Mouse (Mus musculus) kidney, postnatal 36 days (tissue): Measurements from ENCODE around the gene AW011738.

Experiments used
- DNase-seq, 2 experiments: peaks; one replicate each; pipeline ENCODE4 v3.0.0; 2021 to 2022; ENCODE audit warnings: mixed read lengths in 2 of 2

AW011738 gene

DNA sequence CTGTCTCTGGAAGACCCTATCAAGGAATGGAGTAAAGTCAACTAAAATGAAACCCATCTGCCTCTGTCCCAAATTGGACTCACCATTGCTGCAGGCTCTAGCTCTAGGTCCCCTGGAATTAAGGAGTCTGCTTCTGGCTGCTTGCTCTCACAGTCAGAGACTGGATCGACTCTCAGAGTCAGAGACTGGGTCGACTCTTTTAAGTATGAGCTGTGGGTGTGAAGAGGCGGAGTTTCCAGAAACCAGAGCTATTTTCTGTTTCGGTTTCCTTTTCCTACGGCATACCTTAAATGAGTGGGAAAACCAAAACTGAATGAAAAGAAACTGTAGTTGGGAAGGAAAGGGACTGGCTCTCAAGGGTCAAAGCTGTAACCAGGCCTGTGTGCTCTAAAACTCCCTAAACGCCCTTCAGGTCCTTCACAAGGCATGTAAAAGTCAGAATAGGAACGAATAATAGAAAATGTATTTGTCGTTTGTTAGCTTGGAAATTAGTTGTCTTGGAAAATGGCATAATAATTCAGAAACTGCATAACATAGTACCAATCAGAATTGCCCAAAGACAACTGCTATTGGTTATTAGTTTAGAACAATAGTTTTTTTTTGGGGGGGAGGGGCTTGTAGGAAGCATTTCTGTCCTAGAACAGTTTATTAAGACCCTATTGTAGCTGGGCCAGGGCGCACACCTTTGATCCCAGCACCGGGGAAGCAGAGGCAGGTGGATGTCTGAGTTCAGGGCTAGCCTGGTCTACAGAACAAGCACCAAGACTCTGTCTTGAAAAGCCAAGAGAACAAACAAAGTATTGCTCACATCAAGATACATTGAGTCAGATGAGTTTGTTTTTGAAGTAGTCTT is 2.3 kb upstream of the AW011738 start, which contains the start of gene Isg15:
Gene Isg15, minus strand, starts transcription at position 196 of the 853 bp plus-strand sequence.
- DNase-seq, result peak; percentile 43 to 54

DNA sequence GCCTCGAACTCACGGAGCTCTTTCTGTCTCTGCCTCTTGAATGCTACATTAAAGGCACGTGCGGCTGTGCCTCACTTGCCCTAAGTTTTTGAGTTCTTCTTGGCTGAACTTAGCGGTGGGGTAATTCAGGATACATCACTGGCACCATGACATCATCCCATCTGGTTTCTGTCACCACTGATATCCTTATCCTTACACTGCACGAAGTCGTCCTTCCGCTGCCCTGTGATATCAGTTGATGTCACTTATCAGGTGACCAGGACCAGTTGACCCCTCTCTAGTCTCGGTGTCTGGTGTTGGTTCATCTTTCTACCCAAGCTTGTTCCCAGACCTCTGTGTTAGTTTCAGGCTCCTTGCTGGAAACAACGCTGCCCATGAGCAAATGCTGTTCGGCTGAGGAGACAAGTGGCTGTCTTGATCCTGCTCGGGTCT is 626 bp upstream of the AW011738 start:
- DNase-seq, result no peak

DNA sequence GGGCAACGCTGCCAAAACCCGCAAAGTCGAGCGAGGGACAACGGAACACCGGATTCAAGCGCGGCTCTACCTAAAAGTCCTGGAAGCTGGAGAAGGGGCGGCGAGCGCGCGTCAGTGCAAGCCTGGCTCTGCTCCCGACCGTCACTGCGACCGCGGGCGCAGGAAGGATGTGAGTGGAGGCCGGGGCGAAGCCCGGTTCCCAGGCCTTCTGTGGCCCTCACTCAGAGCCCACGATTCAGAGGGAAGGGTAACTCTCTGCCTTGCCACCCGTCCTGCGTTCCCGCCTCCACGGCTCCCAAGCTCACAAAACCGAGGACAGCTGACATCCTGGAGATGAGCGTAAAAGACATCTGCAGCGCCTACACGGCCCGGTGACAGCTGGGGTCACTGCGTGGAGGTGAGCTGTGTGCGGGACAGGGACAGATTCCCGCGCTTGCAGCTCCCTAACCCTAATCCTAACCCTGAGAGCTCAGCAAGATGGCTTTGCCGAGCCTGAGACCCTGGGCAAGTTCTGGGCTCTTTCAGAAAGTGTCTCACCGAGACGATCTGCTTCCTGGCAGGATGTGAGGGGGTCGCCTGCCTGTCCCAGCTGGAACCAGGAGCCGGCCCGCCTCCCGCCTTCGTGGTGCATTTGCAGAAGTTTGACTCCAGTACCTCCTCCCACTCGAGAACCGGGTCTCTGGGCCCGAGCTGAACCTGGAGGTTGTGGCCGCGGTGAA is 468 bp downstream of the AW011738 start:
- peak in 1 of 2 experiments; percentile 51 for DNase-seq

DNA sequence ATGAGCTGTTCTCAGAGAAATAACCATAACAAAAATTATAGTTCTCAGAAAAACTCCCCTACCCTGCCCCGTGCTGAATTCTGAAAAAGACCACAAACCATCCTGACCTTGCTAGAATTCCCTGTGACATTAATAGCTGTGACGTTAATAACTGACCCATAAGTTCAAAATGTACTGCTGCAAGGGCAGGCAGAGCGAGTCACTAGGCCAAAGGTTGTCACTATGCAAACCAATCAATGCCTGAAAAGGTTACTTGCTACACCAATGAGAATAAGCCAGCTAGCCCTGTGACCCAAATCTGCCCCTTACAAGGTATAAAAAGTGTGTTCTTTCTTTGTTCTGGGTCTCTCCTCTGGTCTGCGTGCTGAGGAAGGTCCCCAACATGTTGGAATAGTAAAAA is 5.8 kb downstream of the AW011738 start:
- no peak for DNase-seq

DNA sequence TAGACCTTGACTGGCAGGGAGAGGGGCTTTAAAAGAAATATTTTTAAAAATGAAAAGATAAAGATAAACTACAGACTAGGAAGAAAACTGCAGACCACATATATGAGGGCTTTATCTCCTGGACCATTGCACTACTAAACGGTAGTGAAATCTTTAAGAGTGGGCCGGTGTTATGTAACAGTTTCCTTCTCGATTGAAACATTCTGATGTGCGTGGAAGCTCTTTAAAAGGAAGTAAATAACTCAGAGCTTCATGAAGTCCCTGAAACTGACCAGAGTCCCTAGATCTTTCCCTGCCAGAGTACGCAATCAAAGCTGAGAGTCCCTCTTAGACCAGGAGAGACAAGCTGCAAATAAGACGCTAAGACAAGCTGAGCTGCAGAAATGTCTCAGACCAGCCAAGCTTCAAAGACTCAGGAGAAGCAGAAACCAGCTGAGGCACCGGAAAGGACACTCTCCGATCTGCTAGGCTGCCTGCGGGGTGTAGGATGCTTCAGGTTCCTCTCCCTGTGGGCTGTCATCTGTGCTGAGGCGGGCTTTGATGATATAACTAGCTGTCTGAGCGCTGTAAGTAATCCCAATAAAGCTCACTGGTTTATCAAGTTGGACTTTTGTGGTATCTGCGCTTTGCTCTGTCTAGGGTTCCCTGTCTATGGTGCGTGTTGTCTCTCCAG is 7.0 kb downstream of the AW011738 start:
- no peak for DNase-seq

DNA sequence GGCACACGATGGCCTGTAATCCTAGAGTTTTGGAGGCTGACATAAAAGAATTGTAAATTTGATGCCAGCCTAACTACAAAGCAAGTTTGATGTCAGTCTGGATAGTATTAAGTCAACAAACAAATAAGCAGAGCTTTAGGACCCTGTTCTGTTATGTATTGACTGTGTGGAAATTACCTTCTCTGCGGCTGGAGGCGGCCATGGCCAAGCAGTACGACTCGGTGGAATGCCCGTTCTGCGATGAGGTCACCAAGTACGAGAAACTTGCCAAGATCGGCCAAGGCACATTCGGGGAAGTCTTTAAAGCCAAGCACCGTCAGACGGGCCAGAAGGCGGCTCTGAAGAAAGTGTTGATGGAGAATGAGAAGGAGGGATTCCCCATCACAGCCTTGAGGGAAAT is 10.0 kb downstream of the AW011738 start:
- DNase-seq, result no peak

DNA sequence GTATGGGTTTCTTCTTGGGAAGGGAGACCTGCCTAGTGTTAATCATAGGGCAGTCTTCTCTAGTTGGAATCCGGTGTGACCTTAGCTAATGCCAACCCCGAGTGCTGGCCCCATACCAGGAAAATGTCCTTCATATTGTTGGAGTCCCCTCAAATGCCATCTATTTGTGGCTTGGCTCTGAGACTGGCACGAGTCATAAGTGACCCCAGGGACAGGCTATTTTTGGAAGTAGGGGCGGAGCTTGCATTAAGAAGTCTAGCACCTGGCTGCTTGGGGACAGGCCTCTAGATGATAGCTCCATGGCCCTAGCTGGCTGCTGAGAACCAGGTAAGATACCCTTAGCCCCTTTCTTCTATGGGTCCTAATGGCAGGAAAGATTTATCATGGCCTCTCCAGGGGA is 12.5 kb downstream of the AW011738 start, which contains the start of gene Perm1:
Gene Perm1, plus strand, starts transcription at position 220 of the 400 bp plus-strand sequence.
- DNase-seq, result peak; percentile 62 to 64

DNA sequence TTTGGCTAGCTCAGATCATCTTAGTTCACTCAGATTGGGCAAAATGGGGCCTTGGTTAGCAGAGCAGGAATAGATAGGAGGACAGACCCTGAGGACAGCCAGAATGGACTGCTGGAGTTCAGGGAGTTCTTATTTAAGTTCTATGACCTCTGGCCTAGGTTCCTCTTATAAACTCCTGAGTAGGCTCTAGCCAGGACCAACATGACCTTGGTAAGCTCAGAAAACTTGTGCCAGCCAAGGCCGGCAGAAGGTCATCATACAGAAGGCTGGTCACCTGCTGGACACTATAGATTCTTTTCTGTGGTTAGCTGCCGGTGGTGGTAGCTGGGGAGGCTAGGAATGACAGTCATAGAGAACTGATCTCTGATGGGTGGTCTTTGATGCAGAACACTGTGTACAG is 13.1 kb downstream of the AW011738 start:
- DNase-seq, result no peak

DNA sequence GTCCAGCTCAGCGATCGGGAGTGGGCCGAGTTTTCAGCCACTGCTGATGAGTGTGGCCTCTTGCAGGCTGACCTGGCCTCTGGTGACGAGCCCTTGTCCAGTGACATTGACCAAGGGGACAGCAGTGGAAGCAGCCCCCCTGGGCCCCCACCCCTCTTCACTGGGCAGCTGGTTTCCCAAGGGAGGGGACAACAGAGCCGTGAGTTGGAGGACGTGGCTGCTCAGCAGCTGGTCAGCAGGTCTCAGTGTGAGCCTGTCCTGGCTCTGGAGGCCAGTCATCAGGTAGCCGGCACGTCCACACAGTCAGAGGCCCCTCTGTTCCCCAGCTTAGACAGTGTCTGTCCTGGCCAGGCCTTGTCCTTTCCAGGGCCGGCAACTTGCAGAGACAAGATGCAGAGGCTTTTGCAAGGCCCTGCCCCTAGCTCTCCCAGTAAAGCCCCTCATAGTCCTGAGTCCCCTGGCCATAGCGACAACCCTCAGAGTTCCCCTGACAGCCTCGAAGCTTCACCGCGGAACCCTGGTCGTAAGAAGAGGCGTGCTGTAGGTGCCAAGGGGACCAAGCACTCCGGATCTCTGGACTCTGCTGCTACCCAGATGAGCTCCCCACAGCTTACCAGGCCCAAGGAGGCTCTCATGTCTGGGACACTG is 14.0 kb downstream of the AW011738 start:
- no peak for DNase-seq

DNA sequence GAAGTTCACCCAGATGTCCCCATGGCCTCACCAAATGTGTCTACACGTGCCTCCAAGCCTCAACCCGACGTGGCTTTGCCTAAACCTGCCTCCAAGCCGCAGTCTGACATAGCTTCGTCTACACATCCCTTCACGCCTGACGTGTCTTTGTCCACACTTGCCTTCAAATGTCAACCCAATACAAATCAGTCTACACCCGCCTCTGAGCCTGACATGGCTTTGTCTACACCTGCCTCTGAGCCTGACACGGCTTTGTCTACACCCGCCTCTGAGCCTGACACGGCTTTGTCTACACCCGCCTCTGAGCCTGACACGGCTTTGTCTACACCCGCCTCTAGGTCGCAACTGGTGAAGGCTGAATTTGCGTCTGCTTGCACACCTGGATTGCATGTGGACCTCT is 14.7 kb downstream of the AW011738 start:
- DNase-seq, result no peak

DNA sequence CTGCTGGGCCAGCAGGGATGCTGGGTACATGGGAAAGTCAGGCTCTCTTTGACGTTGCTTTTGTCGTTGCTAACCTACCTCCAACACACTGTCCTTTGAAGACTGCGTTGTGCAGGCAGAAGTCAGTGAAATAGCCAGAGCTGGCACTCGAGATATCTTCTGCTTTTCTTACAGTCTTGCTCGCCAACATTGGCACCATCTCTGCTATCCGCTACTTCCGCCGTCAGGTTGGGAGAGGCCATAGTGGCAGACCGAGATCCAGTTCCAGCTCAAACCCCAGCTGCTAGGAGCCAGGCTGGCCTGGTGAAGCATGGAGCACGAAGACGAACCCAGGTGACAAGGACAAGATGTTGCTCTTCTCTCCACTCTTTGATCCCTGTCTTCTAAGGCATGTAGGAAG is 16.8 kb downstream of the AW011738 start:
- no peak for DNase-seq

DNA sequence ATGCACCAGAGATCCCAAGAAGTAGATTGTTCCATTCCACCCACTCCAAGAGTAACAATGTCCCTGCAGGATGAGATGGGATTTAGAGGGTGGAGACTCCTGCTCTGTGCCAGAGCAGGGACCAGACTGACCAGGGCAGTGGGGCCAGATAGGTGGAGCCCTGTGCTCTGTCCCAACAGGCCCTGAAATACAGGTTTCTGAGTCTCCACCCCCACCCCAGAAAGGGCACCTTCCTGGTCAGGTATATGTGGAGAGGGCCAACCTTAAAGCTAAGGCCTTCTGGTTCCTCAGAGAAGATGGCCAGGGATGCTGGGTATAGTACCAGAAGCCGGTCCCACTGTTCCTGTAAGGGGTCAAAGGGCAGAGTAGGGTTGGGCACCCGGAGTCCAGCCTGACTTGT is 21.2 kb downstream of the AW011738 start:
- DNase-seq, result no peak

DNA sequence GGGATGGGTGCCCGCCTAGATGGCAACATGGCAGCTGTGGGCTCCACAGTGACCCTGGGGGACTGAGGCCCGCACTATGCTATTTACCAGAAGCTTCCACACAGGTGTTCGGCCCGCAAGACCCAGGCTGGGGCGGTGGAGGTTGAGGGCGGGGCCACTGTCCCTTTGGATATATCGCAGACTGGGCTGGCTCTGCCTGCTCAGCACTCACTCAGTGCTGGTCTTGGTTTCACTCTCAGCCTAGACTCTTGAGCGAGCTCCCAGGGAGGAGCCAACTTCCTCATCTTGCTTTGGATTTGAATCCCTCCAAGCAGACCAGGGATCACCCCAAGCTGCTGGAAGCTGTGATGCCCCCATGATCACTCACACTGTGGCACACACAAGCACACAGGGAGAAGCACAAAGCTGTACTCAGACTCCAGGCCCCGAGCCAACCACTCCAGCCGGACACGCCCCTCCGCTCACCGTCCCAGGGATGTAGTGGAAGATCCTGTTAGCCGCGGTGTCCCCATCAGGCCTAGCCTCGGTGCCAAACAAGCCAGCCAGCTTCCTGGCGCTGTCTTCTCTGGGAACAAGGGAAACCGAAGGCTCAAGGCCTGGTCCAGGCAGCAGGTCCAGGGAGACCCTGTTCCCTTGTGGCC is 24.8 kb downstream of the AW011738 start:
- DNase-seq, result peak in 1 of 2 experiments; percentile 49

DNA sequence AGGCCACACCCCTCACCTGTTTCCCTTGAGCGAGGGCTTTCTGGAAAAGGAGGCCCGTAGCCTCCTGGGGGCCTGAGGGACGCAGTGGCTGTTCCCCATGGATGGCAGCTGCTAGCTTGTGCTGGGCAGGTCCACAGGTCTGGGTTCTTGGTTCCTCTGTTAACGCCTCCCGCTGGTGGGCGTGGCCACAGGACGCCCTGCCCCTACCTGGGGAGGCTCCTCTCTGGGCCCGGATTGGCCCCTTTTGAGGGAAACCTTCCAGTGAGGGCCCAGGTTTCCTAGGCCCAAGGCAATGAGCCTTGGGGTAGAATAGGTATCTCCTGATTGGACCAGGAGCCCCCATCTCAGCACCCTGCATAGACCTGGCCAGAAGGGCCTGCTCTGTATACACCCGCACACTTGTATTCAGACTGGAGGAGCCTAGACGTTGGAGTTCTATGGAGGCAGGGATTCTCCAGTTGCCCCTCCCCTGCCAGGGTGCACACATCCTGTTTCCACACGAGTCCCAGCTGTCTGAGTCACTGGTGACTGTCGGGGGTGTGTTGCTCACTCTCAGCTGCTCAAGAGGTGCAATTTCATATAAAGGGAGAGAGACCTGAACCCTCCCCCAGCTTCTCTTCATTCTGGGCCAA is 25.4 kb downstream of the AW011738 start:
- DNase-seq, result peak in 1 of 2 experiments; percentile 49

DNA sequence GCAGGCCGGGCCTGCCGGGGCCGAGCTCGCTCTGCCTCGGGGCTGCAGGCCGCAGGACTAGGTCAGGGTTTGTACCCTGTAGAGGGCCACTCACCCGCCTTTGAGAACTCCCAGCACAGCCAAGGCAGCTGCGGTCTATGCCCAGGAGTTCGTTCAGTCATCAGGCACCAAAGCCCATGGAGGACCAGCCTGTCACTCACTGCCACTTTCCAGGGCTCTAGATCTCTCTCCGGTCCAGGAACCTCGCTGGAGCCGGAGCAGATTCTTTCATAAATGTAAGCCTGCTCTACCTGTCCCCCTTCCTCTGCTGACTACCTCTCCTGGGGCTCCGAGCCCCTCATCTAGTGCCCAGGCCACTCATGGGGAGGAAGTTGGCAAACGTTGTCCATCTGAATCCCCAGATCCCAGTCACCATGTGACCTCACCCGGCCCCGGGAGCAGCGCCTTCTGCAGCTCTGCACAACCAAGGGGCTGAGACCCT is 31.0 kb downstream of the AW011738 start:
- peak in 1 of 2 experiments; percentile 48 for DNase-seq

DNA sequence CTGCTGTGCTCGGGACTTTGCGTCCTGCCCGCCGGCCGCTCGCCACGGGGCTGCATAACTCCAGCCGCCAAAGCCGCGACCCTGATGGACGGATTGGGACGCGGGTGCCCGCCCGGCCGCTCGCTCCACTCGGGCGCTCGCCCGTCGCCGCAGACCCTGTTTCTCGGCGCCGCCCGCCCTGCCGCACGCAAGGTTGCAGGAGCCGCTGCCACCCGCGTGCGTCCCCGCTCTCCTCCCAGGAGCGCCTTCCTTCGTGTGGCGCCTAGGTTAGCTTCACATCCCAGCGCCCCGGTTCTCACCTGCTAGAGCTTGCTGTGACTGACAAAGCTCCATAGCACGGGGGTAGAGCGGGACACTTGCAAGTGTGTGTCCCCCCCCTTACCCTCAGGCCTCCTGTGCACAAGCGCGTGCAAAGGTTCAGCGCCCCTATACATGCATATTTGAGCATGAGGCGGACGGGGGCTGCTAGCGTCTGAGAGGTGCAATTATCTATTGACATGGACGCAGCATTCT is 31.7 kb downstream of the AW011738 start, which contains the start of gene Plekhn1:
Gene Plekhn1, minus strand, starts transcription at position 157 of the 513 bp plus-strand sequence.
- DNase-seq, result peak; percentile 81 to 89

DNA sequence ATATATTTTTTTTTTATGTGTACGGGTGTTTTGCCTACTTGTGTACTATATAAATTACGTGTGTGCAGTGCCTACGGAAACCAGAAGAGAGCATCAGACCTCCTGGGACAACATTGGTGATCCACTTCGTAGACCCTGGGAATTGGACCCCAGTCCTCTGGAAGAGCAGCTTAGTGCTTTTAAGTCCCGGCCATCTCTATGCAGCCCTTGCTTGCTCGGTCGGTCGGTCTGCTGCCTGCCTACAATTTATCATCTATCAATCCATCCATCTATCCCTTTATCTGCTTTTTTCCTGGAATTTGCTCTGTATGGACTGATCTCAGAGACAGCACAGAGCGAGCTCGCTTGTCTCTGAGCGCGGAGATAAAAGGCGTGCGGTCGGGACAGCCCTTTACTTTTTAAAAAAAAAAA is 32.3 kb downstream of the AW011738 start:
- peak in 1 of 2 experiments; percentile 22 for DNase-seq

DNA sequence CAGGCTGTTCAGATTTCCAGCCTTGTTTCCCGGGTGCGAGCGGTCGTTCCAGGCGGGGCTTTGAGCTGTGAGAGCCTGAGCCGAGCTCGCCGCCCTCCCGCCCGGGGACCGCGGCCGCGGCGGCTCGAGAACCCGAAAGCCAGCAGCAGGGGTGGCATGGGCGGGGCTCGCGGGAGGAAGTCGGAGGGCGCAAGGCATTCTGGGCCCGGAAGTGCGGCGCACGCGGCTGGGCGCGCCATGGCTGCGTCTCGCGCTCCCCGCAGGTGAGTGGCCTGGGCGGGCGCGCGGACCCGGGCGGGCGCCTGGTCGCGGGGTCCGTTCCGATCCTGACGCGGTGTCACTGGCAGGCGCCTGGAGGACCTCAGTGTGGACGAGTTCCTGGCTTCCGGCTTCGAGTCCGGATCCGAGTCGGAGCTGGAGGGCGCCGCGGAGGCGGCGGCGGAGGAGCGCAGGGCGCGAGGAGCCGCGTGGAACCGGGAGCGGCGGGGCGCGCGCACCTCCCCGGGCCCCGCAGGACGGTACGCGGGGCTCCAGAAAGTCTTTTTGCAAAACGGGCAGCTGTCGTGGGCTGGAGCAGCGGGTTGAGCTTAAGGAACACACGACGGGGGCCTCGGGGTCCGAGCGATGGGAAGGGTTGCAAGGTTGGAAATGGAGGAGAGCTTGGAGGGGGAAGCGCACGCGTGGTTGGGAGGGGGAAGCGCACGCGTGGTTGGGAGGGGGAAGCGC is 32.9 kb downstream of the AW011738 start, which contains the start of gene Noc2l:
Gene Noc2l, plus strand, starts transcription at position 203 of the 726 bp plus-strand sequence.
- DNase-seq, result peak; percentile 93 to 97

DNA sequence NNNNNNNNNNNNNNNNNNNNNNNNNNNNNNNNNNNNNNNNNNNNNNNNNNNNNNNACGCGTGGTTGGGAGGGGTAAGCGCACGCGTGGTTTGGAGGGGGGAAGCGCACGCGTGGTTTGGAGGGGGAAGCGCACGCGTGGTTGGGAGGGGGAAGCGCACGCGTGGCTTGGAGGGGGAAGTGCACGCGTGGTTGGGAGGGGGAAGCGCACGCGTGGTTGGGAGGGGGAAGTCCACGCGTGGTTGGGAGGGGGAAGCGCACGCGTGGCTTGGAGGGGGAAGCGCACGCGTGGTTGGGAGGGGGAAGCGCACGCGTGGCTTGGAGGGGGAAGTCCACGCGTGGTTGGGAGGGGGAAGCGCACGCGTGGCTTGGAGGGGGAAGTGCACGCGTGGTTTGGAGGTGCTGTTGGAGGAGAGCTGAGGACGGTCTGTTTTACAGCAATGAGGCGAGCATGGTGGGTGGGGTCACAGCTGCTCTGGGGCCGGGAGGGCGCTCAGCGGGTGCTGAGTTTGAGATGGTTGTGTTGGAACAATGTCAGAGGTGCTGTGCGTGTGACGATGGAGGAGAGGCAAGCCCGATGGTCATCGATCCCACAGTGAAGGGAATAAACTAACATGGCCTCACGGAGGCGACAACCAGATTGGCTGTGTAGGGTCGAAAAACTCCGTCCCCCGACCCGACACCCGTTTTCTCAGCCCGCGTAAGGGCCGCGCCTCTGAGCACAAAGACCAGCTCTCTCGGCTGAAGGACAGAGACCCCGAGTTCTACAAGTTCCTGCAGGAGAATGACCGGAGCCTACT is 33.7 kb downstream of the AW011738 start:
- DNase-seq, result peak in 1 of 2 experiments; percentile 33
